Mouse (Mus musculus) hindbrain, postnatal 0 days (tissue): ENCODE results near the gene Gdpgp1. TPM values are rescaled to one million over a fixed set of nuclear protein-coding genes. Genes with fewer than 3 reads are reported as not detected.

Source experiments
- ATAC-seq: fragments of 200-750 bp; cut with Nextera tagmentation; 2 replicates; pipeline ENCODE4 v1.8.0; 2017; ENCODE audit warnings: mild to moderate bottlenecking, moderate TSS enrichment, moderate library complexity
- DNase-seq: peaks from one replicate; pipeline ENCODE4 v3.0.0-alpha.2; 2015; ENCODE audit warnings: low spot score
- H3K27ac ChIP-seq: fragments of 300-500 bp; sonication (generic); 2 replicates; pipeline ENCODE4 v1.5.1; 2014; ENCODE audit warnings: mild to moderate bottlenecking
- H3K27me3 ChIP-seq: fragments of 300-500 bp; sonication (generic); 2 replicates; pipeline ENCODE4 v1.6.1; 2014; ENCODE audit warnings: low read length, mixed read lengths; ENCODE audit not compliant: insufficient read depth
- H3K36me3 ChIP-seq: fragments of 300-500 bp; sonication (generic); 2 replicates; pipeline ENCODE4 v1.6.1; 2014; ENCODE audit warnings: low read length, mixed read lengths; ENCODE audit not compliant: insufficient read depth
- H3K4me1 ChIP-seq: fragments of 300-500 bp; sonication (generic); 2 replicates; pipeline ENCODE4 v1.6.1; 2014; ENCODE audit warnings: antibody characterized with exemption, low read length, mixed read lengths; ENCODE audit not compliant: insufficient read depth
- H3K4me2 ChIP-seq: fragments of 300-500 bp; sonication (generic); 2 replicates; pipeline ENCODE4 v1.6.1; 2014; ENCODE audit warnings: low read depth, mild to moderate bottlenecking, low read length, moderate library complexity, mixed read lengths
- H3K4me3 ChIP-seq: fragments of 300-500 bp; sonication (generic); 2 replicates; pipeline ENCODE4 v1.5.1; 2014; ENCODE audit warnings: low read length
- H3K9ac ChIP-seq: fragments of 300-500 bp; sonication (generic); replicated peaks from 2 replicates; pipeline ENCODE4 v1.6.1; 2014; ENCODE audit warnings: mild to moderate bottlenecking, low read length, moderate library complexity, mixed read lengths
- H3K9me3 ChIP-seq: fragments of 300-500 bp; sonication (generic); 2 replicates; pipeline ENCODE4 v1.6.1; 2016; ENCODE audit warnings: low read length, mixed read lengths
- CTCF ChIP-seq: IDR thresholded peaks from 2 replicates; pipeline ENCODE4 v1.5.1; 2016; ENCODE audit warnings: antibody characterized with exemption, control low read depth, low read depth
- WGBS: fragments of 180-500 bp; shearing (Covaris S2); extraction: QIAGEN DNeasy Blood & Tissue Kit; methylation state at CpG from one replicate; pipeline ENCODE4 v1.1.7; 2014; 5-methylcytosine and 5-hydroxymethylcytosine counted together
- polyA plus RNA-seq: library from polyadenylated mRNA; unstranded; fragments of >200 nt; fragmentation: Nextera tagmentation; extraction: Ambion mirVana; gene quantifications from 2 replicates; pipeline ENCODE4 v1.2.1, GENCODE M21; 2015
- total RNA-seq: library from RNA; depleted of rRNA; stranded (reverse); fragments of >200 nt; gene quantifications from 2 replicates; pipeline ENCODE4 v1.2.3, GENCODE M21; 2014

Gdpgp1 gene
- total and polyA plus RNA-seq, 2 experiments from 2014 or later: 2.8 to 6.8 TPM

DNA sequence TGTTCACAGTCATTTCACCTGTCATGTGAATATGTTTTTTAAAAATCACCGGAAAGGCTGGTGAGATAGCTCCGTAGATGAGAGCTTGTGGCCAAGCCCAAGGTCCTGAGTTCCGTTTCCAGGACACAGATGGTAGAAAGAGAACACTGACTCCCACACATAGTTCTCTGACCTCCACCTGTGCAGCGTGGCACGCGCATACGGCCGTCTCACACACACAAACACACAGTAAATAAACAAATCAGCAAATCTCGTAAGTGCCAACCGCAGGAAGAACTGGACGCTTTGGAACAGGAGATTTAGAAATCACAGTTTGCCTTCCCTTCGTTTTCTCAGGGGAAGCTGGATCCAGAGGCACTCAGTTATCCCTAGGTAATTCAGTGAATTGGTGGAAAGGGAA lies 45.2 kb upstream of the Gdpgp1 start:
- DNase-seq (no peak), ATAC-seq (no peak)
- Histone ChIP-seq H3K27me3 (no peaks in the 10 kb centered on the region), H3K9ac (peak overlapping the region; percentile 67), H3K9me3 (no peaks in the 10 kb centered on the region), H3K36me3 (no peaks in the 10 kb centered on the region), H3K4me1 (peaks cover 38% of the 10 kb centered on the region), H3K4me2 (peak overlapping the region; percentile 88), H3K4me3 (peak overlapping the region; percentile 51), H3K27ac (peak overlapping the region; percentile 87)
- WGBS: 37% methylated on average over 12 of the region's 12 CpGs
- TF ChIP-seq CTCF: no peak

DNA sequence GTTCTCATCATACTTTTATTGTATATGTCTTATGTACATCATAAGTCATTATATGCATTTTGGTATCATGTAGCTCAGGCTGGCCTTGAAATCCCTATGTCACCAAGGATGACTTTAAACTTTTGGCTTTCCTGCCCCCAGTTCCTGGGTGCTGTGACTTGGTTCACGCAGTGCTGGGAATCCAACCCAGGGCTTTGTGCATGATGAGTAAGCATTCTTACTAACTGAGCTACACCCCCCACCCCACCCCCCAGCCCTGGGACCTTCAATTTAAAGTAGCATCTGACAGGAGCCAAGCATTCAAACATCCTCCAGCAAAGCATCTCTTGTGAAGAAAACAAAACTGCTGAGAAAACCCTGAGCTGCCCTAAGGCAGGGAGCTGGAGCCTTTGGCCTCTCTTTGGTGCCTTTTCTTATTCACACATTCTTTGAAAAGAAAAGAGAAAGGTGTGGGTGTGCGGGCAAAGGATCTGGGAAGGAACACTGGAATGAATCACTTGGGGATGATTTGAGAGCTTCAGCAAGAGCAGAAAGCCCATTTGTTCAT lies 44.0 kb upstream of the Gdpgp1 start:
- no peaks in the 10 kb centered on the region for H3K36me3 ChIP-seq
- peaks cover 44% of the 10 kb centered on the region for H3K4me1 ChIP-seq
- H3K27ac ChIP-seq: peak overlapping the region; percentile 36; the same call in 1 of the 2 replicates
- no peak for DNase-seq
- no peaks in the 10 kb centered on the region for H3K27me3 ChIP-seq
- no peak for TF ChIP-seq CTCF
- no peak for ATAC-seq
- no peak overlapping the region; the same call in 1 of the 2 replicates for H3K9ac ChIP-seq
- peak overlapping the region; percentile 8; the same call in 1 of the 2 replicates for H3K4me2 ChIP-seq
- H3K9me3 ChIP-seq: no peaks in the 10 kb centered on the region
- no peak overlapping the region for H3K4me3 ChIP-seq
- WGBS: 61% methylated on average over 2 of the region's 2 CpGs

DNA sequence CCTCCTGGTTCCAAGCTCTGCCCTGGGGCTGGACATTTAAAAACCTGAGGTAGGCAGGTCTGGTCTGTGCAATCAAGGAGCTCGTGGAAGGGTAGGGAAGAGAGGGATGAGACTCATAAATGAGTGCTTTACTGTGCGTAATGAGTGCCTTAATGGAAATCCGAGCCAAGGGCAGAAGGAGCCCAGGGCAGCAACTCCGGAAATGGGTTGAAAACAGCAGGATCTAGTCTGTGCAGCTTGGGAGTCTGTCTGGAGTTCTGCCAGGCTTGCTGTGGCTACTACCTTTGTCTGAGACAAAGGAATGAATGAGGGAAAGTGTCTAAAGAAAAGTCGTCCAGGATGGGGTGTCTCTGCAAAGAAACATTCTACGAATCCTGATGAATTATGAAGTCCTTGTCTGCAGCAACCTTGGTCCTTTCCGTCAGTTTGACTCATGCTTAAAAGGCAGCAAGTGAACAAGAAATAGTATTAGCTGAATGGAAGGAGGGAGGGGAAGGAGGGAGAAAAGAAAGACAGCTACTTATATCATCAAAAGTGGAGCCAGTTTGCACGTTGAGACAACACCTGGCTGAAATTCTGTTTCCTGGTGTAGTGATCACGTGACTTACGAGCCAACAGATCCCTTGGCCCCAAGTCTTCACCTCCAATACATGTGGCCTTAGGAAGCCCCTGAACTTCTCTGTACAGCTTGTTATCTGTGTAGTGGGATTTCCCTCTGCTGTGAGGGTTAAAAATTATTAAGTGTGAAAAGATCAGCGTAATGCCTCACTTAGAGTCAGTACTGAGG lies 43.3 kb upstream of the Gdpgp1 start:
- H3K4me1 ChIP-seq: peaks cover 44% of the 10 kb centered on the region
- H3K27ac ChIP-seq: 0 out of 2 replicates have a peak overlapping the region, but pooled peaks have one; percentile 36
- H3K9me3 ChIP-seq: no peaks in the 10 kb centered on the region
- 27% methylated on average over 11 of the region's 11 CpGs for WGBS
- H3K36me3 ChIP-seq: no peaks in the 10 kb centered on the region
- ATAC-seq: no peak
- H3K27me3 ChIP-seq: no peaks in the 10 kb centered on the region
- DNase-seq: peak; percentile 48
- no peak for TF ChIP-seq CTCF
- no peak overlapping the region; the same call in 1 of the 2 replicates for H3K9ac ChIP-seq
- peak overlapping the region; percentile 8; the same call in 1 of the 2 replicates for H3K4me2 ChIP-seq
- H3K4me3 ChIP-seq: no peak overlapping the region

DNA sequence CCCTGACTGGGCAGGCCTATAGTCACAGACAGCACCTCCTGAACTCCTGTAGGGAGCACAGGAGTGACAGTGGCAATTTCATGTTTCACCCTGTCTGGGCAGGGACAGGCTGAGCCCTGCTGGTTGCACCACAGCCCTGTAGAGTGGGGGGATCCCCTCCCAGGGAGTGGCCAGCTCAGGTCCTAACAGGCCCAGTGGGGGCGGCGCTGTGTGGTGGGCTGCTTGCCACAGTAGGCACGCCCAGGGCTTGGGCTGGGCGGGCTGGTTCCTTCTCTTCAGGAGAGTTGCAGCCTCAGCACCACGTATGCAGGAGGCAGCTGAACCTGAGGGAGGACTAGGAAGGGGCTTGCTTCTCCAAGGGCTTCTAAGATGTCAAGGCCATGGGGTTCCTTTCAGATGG lies 41.2 kb upstream of the Gdpgp1 start:
- Histone ChIP-seq H3K36me3 (no peaks in the 10 kb centered on the region), H3K27me3 (no peaks in the 10 kb centered on the region), H3K9ac (no peak overlapping the region), H3K4me2 (no peak overlapping the region), H3K9me3 (no peaks in the 10 kb centered on the region), H3K27ac (peak overlapping the region; percentile 70; the same call in 1 of the 2 replicates), H3K4me3 (no peak overlapping the region), H3K4me1 (peaks cover 38% of the 10 kb centered on the region)
- ATAC-seq (no peak), DNase-seq (no peak)
- WGBS: 47% methylated on average over 5 of the region's 5 CpGs
- TF ChIP-seq CTCF: no peak

DNA sequence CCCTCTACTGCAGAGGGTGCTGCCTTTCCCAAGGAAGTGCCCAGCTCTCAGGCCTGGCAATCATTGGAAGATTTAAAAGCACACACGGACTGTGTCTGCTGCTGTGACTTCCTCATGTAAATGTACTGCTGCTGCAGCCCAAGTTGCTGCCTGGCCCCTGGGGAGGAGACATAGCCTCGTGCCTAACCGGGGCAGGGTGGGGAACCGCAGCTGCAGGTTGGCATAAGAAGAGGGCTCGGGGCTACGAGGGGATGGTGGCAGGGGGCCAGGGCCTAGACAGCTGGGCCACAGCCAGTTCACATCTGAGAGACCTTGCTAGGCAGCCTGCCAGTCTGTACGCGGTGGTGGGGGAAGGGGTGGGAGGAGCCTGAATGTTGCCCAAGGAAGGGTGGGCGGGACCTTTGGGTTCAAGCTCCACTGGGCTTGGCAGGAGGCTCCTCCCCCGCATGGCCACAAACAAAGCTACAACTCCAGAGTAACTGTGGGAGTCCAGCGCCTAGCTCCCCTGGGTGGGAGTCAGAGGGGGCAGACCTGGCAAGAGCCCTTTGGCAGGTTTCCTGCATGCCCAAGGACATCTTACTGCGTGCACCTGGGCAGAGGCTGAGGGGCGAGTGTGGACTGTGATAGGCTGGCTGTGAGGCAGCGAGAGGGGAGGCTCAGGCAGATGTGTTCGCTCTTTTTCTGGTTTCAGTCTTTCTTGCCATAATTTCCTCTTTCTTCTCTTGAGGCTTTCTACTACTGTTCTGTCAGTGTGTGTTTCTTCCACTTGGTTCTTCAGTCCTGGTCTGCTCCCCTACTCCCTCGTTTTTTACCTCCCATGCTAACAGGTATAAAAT lies 40.2 kb upstream of the Gdpgp1 start:
- DNase-seq (peak; percentile 93), ATAC-seq (peak; percentile 82)
- H3K36me3 ChIP-seq: no peaks in the 10 kb centered on the region
- no peaks in the 10 kb centered on the region for H3K27me3 ChIP-seq
- H3K4me2 ChIP-seq: peak overlapping the region; percentile 44
- H3K9ac ChIP-seq: no peak overlapping the region; the same call in 1 of the 2 replicates
- H3K27ac ChIP-seq: peak overlapping the region; percentile 70
- no peak overlapping the region for H3K4me3 ChIP-seq
- H3K9me3 ChIP-seq: no peaks in the 10 kb centered on the region
- H3K4me1 ChIP-seq: peaks cover 39% of the 10 kb centered on the region
- no peak for TF ChIP-seq CTCF
- WGBS: 10% methylated on average over 16 of the region's 16 CpGs

DNA sequence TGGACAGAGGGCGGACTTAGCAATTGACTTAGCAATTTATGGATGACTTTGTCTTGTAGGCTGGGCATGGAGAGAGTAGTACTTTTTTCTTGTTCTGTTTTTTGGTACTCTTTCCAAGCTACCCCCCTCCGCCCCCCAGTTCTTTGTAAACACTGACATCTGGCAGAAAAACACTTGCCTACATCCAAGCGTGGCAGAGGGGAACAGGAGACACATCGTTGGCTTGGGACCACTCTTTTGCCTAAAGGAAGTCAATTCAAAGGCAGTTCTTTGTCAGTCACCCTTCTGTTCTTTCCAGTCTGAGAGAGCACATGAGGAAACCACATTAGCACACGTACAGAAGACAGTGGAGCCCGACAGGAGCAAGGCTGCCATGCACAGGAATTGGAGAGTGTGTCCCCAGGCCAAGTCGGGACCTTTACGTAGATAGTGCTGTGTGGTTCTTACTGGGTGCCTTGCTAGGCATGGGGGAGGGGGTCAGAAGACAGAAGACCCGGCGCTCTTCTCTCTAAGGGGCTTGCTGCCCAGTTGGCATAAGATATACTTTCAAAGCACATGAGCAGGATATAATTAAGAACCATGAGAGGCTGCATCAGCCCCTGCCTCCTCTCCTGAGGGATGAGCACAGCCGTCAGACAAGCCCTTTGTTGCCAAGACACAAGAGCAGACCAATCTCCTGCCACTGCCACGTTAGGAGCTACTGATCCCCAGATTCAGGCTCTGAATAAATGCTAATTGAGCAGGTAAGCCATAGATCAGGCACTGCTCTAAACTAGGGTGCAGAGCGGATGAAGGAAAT lies 38.5 kb upstream of the Gdpgp1 start:
- Histone ChIP-seq H3K9ac (no peak overlapping the region), H3K27me3 (no peaks in the 10 kb centered on the region), H3K4me3 (no peak overlapping the region), H3K9me3 (no peaks in the 10 kb centered on the region), H3K4me1 (peaks cover 27% of the 10 kb centered on the region), H3K27ac (peak overlapping the region; percentile 43), H3K36me3 (no peaks in the 10 kb centered on the region), H3K4me2 (peak overlapping the region; percentile 4)
- ATAC-seq (peak; percentile 8; the same call in 1 of the 2 replicates), DNase-seq (peak; percentile 78)
- 34% methylated on average over 13 of the region's 13 CpGs for WGBS
- no peak for TF ChIP-seq CTCF
